Mouse (Mus musculus): ENCODE measurements at regions not wholly inside any gene's neighbourhood (a gene's known extent, or its start where the extent isn't known, plus 50 kb on each side); places are given as distances from the start of the nearest gene placed in this dataset.

DNA sequence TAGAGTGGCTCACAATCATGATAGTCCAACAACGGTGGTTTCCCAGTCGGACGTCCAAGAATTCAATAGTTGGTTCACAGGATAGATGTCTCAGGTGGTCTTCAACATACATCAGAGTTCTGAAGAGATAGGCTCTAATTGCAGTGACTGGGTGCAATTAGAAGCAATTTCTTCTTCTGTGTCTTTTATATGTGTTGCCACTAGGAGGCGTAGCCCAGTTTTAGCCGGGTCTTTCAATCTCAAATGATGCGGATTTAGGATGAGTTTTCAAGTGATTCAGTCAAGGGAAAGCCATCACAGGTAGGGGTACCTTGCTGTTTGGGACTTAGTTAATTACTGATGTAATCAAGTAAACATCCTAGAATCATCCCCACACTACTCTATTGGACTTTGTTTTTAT lies 348.4 kb upstream of the Ccdc54 start:
- no peak overlapping the region for H3K4me3 ChIP-seq (ENCODE audit: insufficient read depth, poor library complexity, severe bottlenecking)
- H3K27me3 ChIP-seq (ENCODE audit: control insufficient read depth, insufficient read depth, insufficient read length): no peaks in the 10 kb centered on the region
- no peaks in the 10 kb centered on the region for H3K79me3 ChIP-seq (ENCODE audit: low read depth)
- TF ChIP-seq CEBPB (IDR thresholded peaks at IDR 0.05; ENCODE audit: low read depth) (no peak), MAX (IDR thresholded peaks at IDR 0.05) (no peak), MYOD1 (IDR thresholded peaks at IDR 0.05; ENCODE audit: control insufficient read depth, insufficient read length, low read depth) (no peak), CTCF (IDR thresholded peaks at IDR 0.05; ENCODE audit: control insufficient read depth, insufficient read depth, insufficient read length) (no peak), USF1 (IDR thresholded peaks at IDR 0.05; ENCODE audit: low read depth) (no peak), MYOG (IDR thresholded peaks at IDR 0.05; ENCODE audit: control insufficient read depth, extremely low read depth, insufficient read length) (no peak), FOSL1 (IDR thresholded peaks at IDR 0.05; ENCODE audit: insufficient read depth, low read length, poor library complexity, severe bottlenecking) (no peak)
- no peak overlapping the region for H3ac ChIP-seq (ENCODE audit: control insufficient read depth, insufficient read length, low read depth)
- no peaks in the 10 kb centered on the region for H3K79me2 ChIP-seq (ENCODE audit: control insufficient read depth, insufficient read depth)
- no peaks in the 10 kb centered on the region for H3K36me3 ChIP-seq (ENCODE audit: control insufficient read depth, insufficient read depth)

- no peaks in the 10 kb centered on the region for H3K36me3 ChIP-seq (ENCODE audit: control insufficient read depth, insufficient read depth)
- no peaks in the 10 kb centered on the region for H3K27me3 ChIP-seq (ENCODE audit: control insufficient read depth, insufficient read depth, insufficient read length)
- H3K79me2 ChIP-seq (ENCODE audit: control insufficient read depth, insufficient read depth): no peaks in the 10 kb centered on the region
- no peak overlapping the region for H3K4me3 ChIP-seq (ENCODE audit: insufficient read depth, poor library complexity, severe bottlenecking)
- TF ChIP-seq CTCF (IDR thresholded peaks at IDR 0.05; ENCODE audit: control insufficient read depth, insufficient read depth, insufficient read length) (no peak), MYOG (IDR thresholded peaks at IDR 0.05; ENCODE audit: control insufficient read depth, extremely low read depth, insufficient read length) (no peak), CEBPB (IDR thresholded peaks at IDR 0.05; ENCODE audit: low read depth) (no peak), USF1 (IDR thresholded peaks at IDR 0.05; ENCODE audit: low read depth) (no peak), MYOD1 (IDR thresholded peaks at IDR 0.05; ENCODE audit: control insufficient read depth, insufficient read length, low read depth) (no peak), FOSL1 (IDR thresholded peaks at IDR 0.05; ENCODE audit: insufficient read depth, low read length, poor library complexity, severe bottlenecking) (no peak), MAX (IDR thresholded peaks at IDR 0.05) (no peak)
- no peaks in the 10 kb centered on the region for H3K79me3 ChIP-seq (ENCODE audit: low read depth)
- H3ac ChIP-seq (ENCODE audit: control insufficient read depth, insufficient read length, low read depth): no peak overlapping the region
Measured at GRCm38 (mm10) chr16:50907732-50908131, 316.8 kb upstream of the Ccdc54 start.

DNA sequence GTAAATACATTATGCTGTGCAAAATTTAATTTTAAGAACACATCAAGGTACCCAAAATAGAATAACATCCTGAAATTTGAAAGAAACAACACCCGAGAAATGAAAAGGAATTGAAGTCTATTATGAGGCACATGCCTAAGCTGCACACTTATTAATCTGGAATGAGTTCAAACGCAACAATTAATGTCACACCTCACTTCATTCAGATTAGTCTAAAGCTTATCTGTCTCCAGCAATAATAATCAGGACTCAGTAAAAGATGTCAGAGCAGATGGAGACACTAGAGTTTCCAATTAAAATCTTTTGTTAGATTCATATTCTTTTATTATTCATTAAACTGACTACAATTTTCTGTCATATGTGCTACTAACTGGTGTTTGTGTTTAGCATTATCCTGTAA lies 308.2 kb upstream of the Ccdc54 start:
- Histone ChIP-seq H3K27me3 (ENCODE audit: control insufficient read depth, insufficient read depth, insufficient read length) (no peaks in the 10 kb centered on the region), H3ac (ENCODE audit: control insufficient read depth, insufficient read length, low read depth) (no peak overlapping the region), H3K79me3 (ENCODE audit: low read depth) (no peaks in the 10 kb centered on the region), H3K4me3 (ENCODE audit: insufficient read depth, poor library complexity, severe bottlenecking) (no peak overlapping the region), H3K79me2 (ENCODE audit: control insufficient read depth, insufficient read depth) (no peaks in the 10 kb centered on the region), H3K36me3 (ENCODE audit: control insufficient read depth, insufficient read depth) (no peaks in the 10 kb centered on the region)
- TF ChIP-seq MYOD1 (IDR thresholded peaks at IDR 0.05; ENCODE audit: control insufficient read depth, insufficient read length, low read depth) (no peak), MAX (IDR thresholded peaks at IDR 0.05) (no peak), CTCF (IDR thresholded peaks at IDR 0.05; ENCODE audit: control insufficient read depth, insufficient read depth, insufficient read length) (no peak), USF1 (IDR thresholded peaks at IDR 0.05; ENCODE audit: low read depth) (no peak), FOSL1 (IDR thresholded peaks at IDR 0.05; ENCODE audit: insufficient read depth, low read length, poor library complexity, severe bottlenecking) (no peak), CEBPB (IDR thresholded peaks at IDR 0.05; ENCODE audit: low read depth) (no peak), MYOG (IDR thresholded peaks at IDR 0.05; ENCODE audit: control insufficient read depth, extremely low read depth, insufficient read length) (no peak)

- no peaks in the 10 kb centered on the region for H3K79me3 ChIP-seq (ENCODE audit: low read depth)
- no peaks in the 10 kb centered on the region for H3K36me3 ChIP-seq (ENCODE audit: control insufficient read depth, insufficient read depth)
- no peaks in the 10 kb centered on the region for H3K79me2 ChIP-seq (ENCODE audit: control insufficient read depth, insufficient read depth)
- no peak for TF ChIP-seq CTCF (IDR thresholded peaks at IDR 0.05; ENCODE audit: control insufficient read depth, insufficient read depth, insufficient read length)
- no peak for TF ChIP-seq MAX (IDR thresholded peaks at IDR 0.05)
- no peak for TF ChIP-seq USF1 (IDR thresholded peaks at IDR 0.05; ENCODE audit: low read depth)
- no peak for TF ChIP-seq FOSL1 (IDR thresholded peaks at IDR 0.05; ENCODE audit: insufficient read depth, low read length, poor library complexity, severe bottlenecking)
- TF ChIP-seq MYOG (IDR thresholded peaks at IDR 0.05; ENCODE audit: control insufficient read depth, extremely low read depth, insufficient read length): no peak
- no peak for TF ChIP-seq MYOD1 (IDR thresholded peaks at IDR 0.05; ENCODE audit: control insufficient read depth, insufficient read length, low read depth)
- no peak for TF ChIP-seq CEBPB (IDR thresholded peaks at IDR 0.05; ENCODE audit: low read depth)
- H3ac ChIP-seq (ENCODE audit: control insufficient read depth, insufficient read length, low read depth): no peak overlapping the region
- H3K4me3 ChIP-seq (ENCODE audit: insufficient read depth, poor library complexity, severe bottlenecking): no peak overlapping the region
- H3K27me3 ChIP-seq (ENCODE audit: control insufficient read depth, insufficient read depth, insufficient read length): no peaks in the 10 kb centered on the region
Measured at GRCm38 (mm10) chr16:50877926-50878325, 287.0 kb upstream of the Ccdc54 start.

- Histone ChIP-seq H3K79me3 (ENCODE audit: low read depth) (no peaks in the 10 kb centered on the region), H3K4me3 (ENCODE audit: insufficient read depth, poor library complexity, severe bottlenecking) (no peak overlapping the region), H3K79me2 (ENCODE audit: control insufficient read depth, insufficient read depth) (no peaks in the 10 kb centered on the region), H3ac (ENCODE audit: control insufficient read depth, insufficient read length, low read depth) (no peak overlapping the region), H3K36me3 (ENCODE audit: control insufficient read depth, insufficient read depth) (no peaks in the 10 kb centered on the region), H3K27me3 (ENCODE audit: control insufficient read depth, insufficient read depth, insufficient read length) (no peaks in the 10 kb centered on the region)
- TF ChIP-seq USF1 (IDR thresholded peaks at IDR 0.05; ENCODE audit: low read depth) (no peak), MYOG (IDR thresholded peaks at IDR 0.05; ENCODE audit: control insufficient read depth, extremely low read depth, insufficient read length) (no peak), MAX (IDR thresholded peaks at IDR 0.05) (no peak), CTCF (IDR thresholded peaks at IDR 0.05; ENCODE audit: control insufficient read depth, insufficient read depth, insufficient read length) (no peak), MYOD1 (IDR thresholded peaks at IDR 0.05; ENCODE audit: control insufficient read depth, insufficient read length, low read depth) (no peak), FOSL1 (IDR thresholded peaks at IDR 0.05; ENCODE audit: insufficient read depth, low read length, poor library complexity, severe bottlenecking) (no peak), CEBPB (IDR thresholded peaks at IDR 0.05; ENCODE audit: low read depth) (no peak)
Measured at GRCm38 (mm10) chr16:50871318-50871717, 280.4 kb upstream of the Ccdc54 start.

- no peaks in the 10 kb centered on the region for H3K79me2 ChIP-seq (ENCODE audit: control insufficient read depth, insufficient read depth)
- no peaks in the 10 kb centered on the region for H3K79me3 ChIP-seq (ENCODE audit: low read depth)
- no peak overlapping the region for H3ac ChIP-seq (ENCODE audit: control insufficient read depth, insufficient read length, low read depth)
- TF ChIP-seq CTCF (IDR thresholded peaks at IDR 0.05; ENCODE audit: control insufficient read depth, insufficient read depth, insufficient read length) (no peak), MYOG (IDR thresholded peaks at IDR 0.05; ENCODE audit: control insufficient read depth, extremely low read depth, insufficient read length) (no peak), CEBPB (IDR thresholded peaks at IDR 0.05; ENCODE audit: low read depth) (no peak)
- H3K36me3 ChIP-seq (ENCODE audit: control insufficient read depth, insufficient read depth): no peaks in the 10 kb centered on the region
- H3K27me3 ChIP-seq (ENCODE audit: control insufficient read depth, insufficient read depth, insufficient read length): no peaks in the 10 kb centered on the region
- H3K4me3 ChIP-seq (ENCODE audit: insufficient read depth, poor library complexity, severe bottlenecking): no peak overlapping the region
Measured at GRCm38 (mm10) chr16:50863565-50863964, 272.6 kb upstream of the Ccdc54 start.

Measured in C2C12 (cell line).